Mouse (Mus musculus) neural tube, embryonic 15.5 days (tissue): ENCODE measurements around the gene Plekho2. TPM values are rescaled to one million over a fixed set of nuclear protein-coding genes. Genes with fewer than 3 reads are reported as not detected.

Experiments
- ATAC-seq: fragments of 200-750 bp; cut with Nextera tagmentation; 2 replicates; pipeline ENCODE4 v1.8.0; 2017; ENCODE audit warnings: mild to moderate bottlenecking, moderate TSS enrichment, moderate library complexity; ENCODE audit not compliant: low FRiP score
- H3K27ac ChIP-seq: fragments of 300-500 bp; sonication (generic); replicated peaks from 2 replicates; pipeline ENCODE4 v1.5.1; 2015; ENCODE audit warnings: mild to moderate bottlenecking, inconsistent platforms
- H3K27me3 ChIP-seq: fragments of 300-500 bp; sonication (generic); replicated peaks from 2 replicates; pipeline ENCODE4 v1.6.1; 2015; ENCODE audit warnings: inconsistent platforms
- H3K36me3 ChIP-seq: fragments of 300-500 bp; sonication (generic); 2 replicates; pipeline ENCODE4 v1.6.1; 2015; ENCODE audit warnings: inconsistent platforms
- H3K4me1 ChIP-seq: fragments of 300-500 bp; sonication (generic); 2 replicates; pipeline ENCODE4 v1.6.1; 2015; ENCODE audit warnings: inconsistent platforms
- H3K4me2 ChIP-seq: fragments of 300-500 bp; sonication (generic); 2 replicates; pipeline ENCODE4 v1.6.1; 2015; ENCODE audit warnings: inconsistent platforms, mild to moderate bottlenecking, moderate library complexity
- H3K4me3 ChIP-seq: fragments of 300-500 bp; sonication (generic); replicated peaks from 2 replicates; pipeline ENCODE4 v1.5.1; 2015; ENCODE audit warnings: mild to moderate bottlenecking, inconsistent platforms
- H3K9ac ChIP-seq: fragments of 300-500 bp; sonication (generic); replicated peaks from 2 replicates; pipeline ENCODE4 v1.6.1; 2015; ENCODE audit warnings: mild to moderate bottlenecking, inconsistent platforms
- H3K9me3 ChIP-seq: fragments of 300-500 bp; sonication (generic); replicated peaks from 2 replicates; pipeline ENCODE4 v1.6.1; 2016; ENCODE audit warnings: inconsistent platforms
- WGBS: fragments of 180-500 bp; shearing (Covaris S2); methylation state at CpG from one replicate; pipeline ENCODE4 v1.1.7; 2015; ENCODE audit warnings: mixed read lengths; 5-methylcytosine and 5-hydroxymethylcytosine counted together
- polyA plus RNA-seq: library from polyadenylated mRNA; unstranded; fragments of >200 nt; fragmentation: Nextera tagmentation; extraction: Ambion mirVana; gene quantifications from 2 replicates; pipeline ENCODE4 v1.2.1, GENCODE M21; 2015

Gene Plekho2
- polyA plus RNA-seq, result 5.0 and 7.7 TPM in 2 replicates

- ATAC-seq, result peak; percentile 92
Observed at GRCm38 (mm10) chr9:65579781-65580371, at the start of gene Plekho2. Gene Plekho2, minus strand, starts transcription at chr9:65580040.

DNA sequence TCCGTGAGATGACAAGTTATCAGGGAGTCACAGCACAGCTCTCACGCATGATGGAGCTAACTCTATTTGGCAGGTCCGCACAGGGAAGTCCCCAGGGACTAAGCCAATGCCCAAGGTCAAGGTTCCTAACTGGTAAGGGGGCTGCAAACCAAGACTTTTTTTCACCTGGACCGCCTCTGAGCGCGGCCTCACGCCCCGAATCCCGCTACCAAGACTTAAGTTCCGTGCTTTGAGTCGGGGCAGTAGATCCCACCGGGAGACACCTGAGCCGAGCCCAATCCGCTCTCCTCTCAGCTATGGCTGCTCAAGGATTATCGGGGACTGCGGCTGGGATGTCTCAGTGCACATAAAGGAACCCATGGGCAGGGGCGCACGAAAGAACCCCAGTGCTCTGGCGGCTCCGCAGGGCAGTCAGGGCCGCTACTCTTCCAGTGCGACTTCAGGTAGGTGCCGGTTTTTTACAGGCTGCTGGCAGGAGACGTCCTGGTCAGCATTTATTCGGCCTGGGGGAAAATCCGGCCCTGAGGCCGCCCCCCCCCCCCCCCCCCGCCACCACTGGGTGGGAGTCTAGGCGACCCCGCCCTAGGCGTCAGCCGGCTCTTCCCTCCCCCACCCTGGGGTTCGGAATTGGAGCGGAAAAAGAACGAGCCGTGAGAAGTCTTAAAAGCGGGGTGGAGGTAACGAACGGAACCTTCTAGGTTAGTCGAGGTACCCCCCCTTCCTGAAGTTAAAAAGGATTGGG is 49.4 kb upstream of the Plekho2 start, which contains the start of gene Rbpms2:
Gene Rbpms2 (plus strand): TSS at position 624 of the 742 bp plus-strand sequence.
- no peaks in the 10 kb centered on the region for H3K9me3 ChIP-seq
- H3K27me3 ChIP-seq, result peaks cover 48% of the 10 kb centered on the region
- ATAC-seq, result no peak

More at GRCm38 (mm10) chr9:65579781-65580371, at the start of gene Plekho2:
- Histone ChIP-seq H3K36me3 (no peaks in the 10 kb centered on the region), H3K9ac (peak within 1 kb of the TSS; percentile 51), H3K27ac (peak within 1 kb of the TSS; percentile 76), H3K27me3 (no peaks in the 10 kb centered on the region), H3K4me2 (peak within 1 kb of the TSS; percentile 76), H3K9me3 (no peaks in the 10 kb centered on the region), H3K4me3 (peak within 1 kb of the TSS; percentile 54), H3K4me1 (peaks cover 34% of the 10 kb centered on the region)
- WGBS, result under 1% methylated on average over 42 of the region's 45 CpGs

GRCm38 (mm10) chr9:65624266-65624665 is 44.4 kb upstream of the Plekho2 start:
- Histone ChIP-seq H3K27me3 (peaks cover 24% of the 10 kb centered on the region), H3K27ac (no peak overlapping the region), H3K4me3 (no peak overlapping the region), H3K9me3 (no peaks in the 10 kb centered on the region), H3K4me2 (no peak overlapping the region), H3K36me3 (no peaks in the 10 kb centered on the region), H3K4me1 (peaks cover 5% of the 10 kb centered on the region), H3K9ac (no peak overlapping the region)
- ATAC-seq, result no peak
- WGBS, result 75% methylated on average over 2 of the region's 2 CpGs

More for the DNA sequence above, 49.4 kb upstream of the Plekho2 start, which contains the start of gene Rbpms2:
- peak within 1 kb of the TSS; percentile 28; the same call in 1 of the 2 replicates for H3K27ac ChIP-seq
- peak within 1 kb of the TSS; percentile 56 for H3K4me3 ChIP-seq
- WGBS, result 1% methylated on average over 37 of the region's 40 CpGs
- H3K9ac ChIP-seq, result peak within 1 kb of the TSS; percentile 51
- no peaks in the 10 kb centered on the region for H3K36me3 ChIP-seq
- H3K4me2 ChIP-seq, result peak within 1 kb of the TSS; percentile 93
- H3K4me1 ChIP-seq, result peaks cover 25% of the 10 kb centered on the region

GRCm38 (mm10) chr9:65622826-65623225 is 43.0 kb upstream of the Plekho2 start:
- H3K27me3 ChIP-seq, result peaks cover 12% of the 10 kb centered on the region; the same call in 1 of the 2 replicates
- no peaks in the 10 kb centered on the region for H3K9me3 ChIP-seq
- no peak for ATAC-seq
- no peak overlapping the region for H3K4me3 ChIP-seq
- no peaks in the 10 kb centered on the region for H3K36me3 ChIP-seq
- H3K4me2 ChIP-seq, result no peak overlapping the region
- WGBS, result 92% methylated on average over 5 of the region's 5 CpGs
- no peaks in the 10 kb centered on the region for H3K4me1 ChIP-seq
- H3K27ac ChIP-seq, result no peak overlapping the region
- H3K9ac ChIP-seq, result no peak overlapping the region

DNA sequence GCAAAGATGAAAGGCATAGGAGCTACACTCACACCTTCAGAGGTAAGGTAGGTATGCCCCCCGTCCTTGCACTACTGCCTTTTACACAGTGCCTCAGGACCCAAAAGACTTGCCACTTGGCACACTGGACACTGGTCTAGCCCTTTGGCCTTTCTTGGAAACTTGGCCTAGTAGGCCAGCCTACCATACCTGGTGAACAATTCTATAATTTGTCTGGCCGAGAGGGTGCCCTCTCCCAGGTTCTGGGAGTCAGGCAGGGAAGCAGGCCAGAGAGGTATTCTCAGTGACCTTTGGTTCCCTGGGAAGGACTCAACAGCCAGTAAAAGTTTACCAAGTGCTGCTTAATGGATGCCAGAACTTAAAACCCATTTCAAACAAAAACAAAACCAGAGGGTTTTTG is 41.8 kb upstream of the Plekho2 start:
- Histone ChIP-seq H3K27ac (no peak overlapping the region), H3K4me1 (no peaks in the 10 kb centered on the region), H3K9me3 (no peaks in the 10 kb centered on the region), H3K27me3 (0 out of 2 replicates have a peak, but pooled peaks cover 3% of the 10 kb centered on the region), H3K36me3 (no peaks in the 10 kb centered on the region), H3K9ac (no peak overlapping the region), H3K4me2 (no peak overlapping the region), H3K4me3 (no peak overlapping the region)
- no peak for ATAC-seq
- WGBS, result 84% methylated on average over 2 of the region's 2 CpGs

GRCm38 (mm10) chr9:65621196-65621595 is 41.4 kb upstream of the Plekho2 start:
- 91% methylated on average over 4 of the region's 4 CpGs for WGBS
- H3K27me3 ChIP-seq, result 0 out of 2 replicates have a peak, but pooled peaks cover under 1% of the 10 kb centered on the region
- H3K9ac ChIP-seq, result no peak overlapping the region
- no peak for ATAC-seq
- no peaks in the 10 kb centered on the region for H3K4me1 ChIP-seq
- no peak overlapping the region for H3K27ac ChIP-seq
- H3K4me3 ChIP-seq, result no peak overlapping the region
- H3K9me3 ChIP-seq, result no peaks in the 10 kb centered on the region
- H3K36me3 ChIP-seq, result no peaks in the 10 kb centered on the region
- H3K4me2 ChIP-seq, result no peak overlapping the region

GRCm38 (mm10) chr9:65619311-65619710 is 39.5 kb upstream of the Plekho2 start:
- no peak overlapping the region for H3K27ac ChIP-seq
- H3K9ac ChIP-seq, result no peak overlapping the region
- no peak overlapping the region for H3K4me2 ChIP-seq
- H3K9me3 ChIP-seq, result no peaks in the 10 kb centered on the region
- 64% methylated on average over 3 of the region's 3 CpGs for WGBS
- no peaks in the 10 kb centered on the region for H3K36me3 ChIP-seq
- no peaks in the 10 kb centered on the region for H3K4me1 ChIP-seq
- no peaks in the 10 kb centered on the region for H3K27me3 ChIP-seq
- no peak overlapping the region for H3K4me3 ChIP-seq
- no peak for ATAC-seq

GRCm38 (mm10) chr9:65613098-65613497 is 33.3 kb upstream of the Plekho2 start:
- no peaks in the 10 kb centered on the region for H3K27me3 ChIP-seq
- no peaks in the 10 kb centered on the region for H3K4me1 ChIP-seq
- WGBS, result 81% methylated on average over 2 of the region's 2 CpGs
- H3K9ac ChIP-seq, result no peak overlapping the region
- no peaks in the 10 kb centered on the region for H3K36me3 ChIP-seq
- H3K27ac ChIP-seq, result no peak overlapping the region
- no peak for ATAC-seq
- no peaks in the 10 kb centered on the region for H3K9me3 ChIP-seq
- H3K4me2 ChIP-seq, result no peak overlapping the region
- no peak overlapping the region for H3K4me3 ChIP-seq

GRCm38 (mm10) chr9:65611969-65612486 is 32.2 kb upstream of the Plekho2 start:
- Histone ChIP-seq H3K36me3 (no peaks in the 10 kb centered on the region), H3K27me3 (no peaks in the 10 kb centered on the region), H3K9me3 (no peaks in the 10 kb centered on the region), H3K9ac (no peak overlapping the region), H3K27ac (no peak overlapping the region), H3K4me2 (no peak overlapping the region), H3K4me3 (no peak overlapping the region), H3K4me1 (no peaks in the 10 kb centered on the region)
- 89% methylated on average over 5 of the region's 5 CpGs for WGBS
- ATAC-seq, result no peak

GRCm38 (mm10) chr9:65607120-65607519 is 27.3 kb upstream of the Plekho2 start:
- Histone ChIP-seq H3K36me3 (no peaks in the 10 kb centered on the region), H3K4me3 (no peak overlapping the region), H3K4me1 (peaks cover 3% of the 10 kb centered on the region), H3K9me3 (no peaks in the 10 kb centered on the region), H3K4me2 (no peak overlapping the region), H3K27me3 (no peaks in the 10 kb centered on the region), H3K9ac (no peak overlapping the region), H3K27ac (no peak overlapping the region)
- no peak for ATAC-seq
- WGBS, result 54% methylated on average over 2 of the region's 2 CpGs

- no peak for ATAC-seq
- no peak overlapping the region for H3K4me3 ChIP-seq
- 47% methylated on average over 9 of the region's 9 CpGs for WGBS
- no peak overlapping the region for H3K9ac ChIP-seq
- no peak overlapping the region for H3K4me2 ChIP-seq
- H3K27ac ChIP-seq, result no peak overlapping the region
- no peaks in the 10 kb centered on the region for H3K36me3 ChIP-seq
- peaks cover 3% of the 10 kb centered on the region for H3K4me1 ChIP-seq
- H3K27me3 ChIP-seq, result no peaks in the 10 kb centered on the region
- no peaks in the 10 kb centered on the region for H3K9me3 ChIP-seq
Observed at GRCm38 (mm10) chr9:65606321-65607109, 26.7 kb upstream of the Plekho2 start.
